Mouse (Mus musculus): ENCODE measurements around the gene Ehd4. TPM values are rescaled to one million over a fixed set of nuclear protein-coding genes. Genes with fewer than 3 reads are reported as not detected.
A peak's percentile ranks its signal among the peaks of the same experiment; 100 is the strongest.

Gene Ehd4
- total RNA-seq, 1 experiment from 2014 or later, result 34.2 TPM

GRCm38 (mm10) chr2:120108077-120108476 lies 46.3 kb downstream of the Ehd4 start:
- DNase-seq, result no peak

- no peak for DNase-seq
Observed at GRCm38 (mm10) chr2:120107446-120107845, 47.0 kb downstream of the Ehd4 start.

- no peak for DNase-seq
Observed at GRCm38 (mm10) chr2:120106397-120106973, 47.9 kb downstream of the Ehd4 start.

- DNase-seq, result no peak
Observed at GRCm38 (mm10) chr2:120105861-120106260, 48.5 kb downstream of the Ehd4 start.

GRCm38 (mm10) chr2:120102881-120103280 lies 51.5 kb downstream of the Ehd4 start:
- peak; percentile 68 for DNase-seq

- no peak for DNase-seq
Observed at GRCm38 (mm10) chr2:120102450-120102849, 52.0 kb downstream of the Ehd4 start.

GRCm38 (mm10) chr2:120101961-120102360 lies 52.4 kb downstream of the Ehd4 start:
- DNase-seq, result no peak

- peak; percentile 38 for DNase-seq
Observed at GRCm38 (mm10) chr2:120099886-120100285, 54.5 kb downstream of the Ehd4 start.

GRCm38 (mm10) chr2:120099263-120099662 lies 55.1 kb downstream of the Ehd4 start:
- no peak for DNase-seq

- DNase-seq, result no peak
Observed at GRCm38 (mm10) chr2:120098781-120099202, 55.6 kb downstream of the Ehd4 start.

- no peak for DNase-seq
Observed at GRCm38 (mm10) chr2:120097868-120098267, 56.5 kb downstream of the Ehd4 start.

- no peak for DNase-seq
Observed at GRCm38 (mm10) chr2:120096711-120097110, 57.7 kb downstream of the Ehd4 start.

GRCm38 (mm10) chr2:120096191-120096590 lies 58.2 kb downstream of the Ehd4 start:
- DNase-seq, result no peak

GRCm38 (mm10) chr2:120095171-120095570 lies 59.2 kb downstream of the Ehd4 start:
- no peak for DNase-seq

GRCm38 (mm10) chr2:120093671-120094430 lies 60.6 kb downstream of the Ehd4 start:
- peak; percentile 80 for DNase-seq

- DNase-seq, result no peak
Observed at GRCm38 (mm10) chr2:120090979-120091378, 63.4 kb downstream of the Ehd4 start.

- DNase-seq, result no peak
Observed at GRCm38 (mm10) chr2:120087897-120088296, 66.5 kb downstream of the Ehd4 start.

- peak; percentile 58 for DNase-seq
Observed at GRCm38 (mm10) chr2:120087391-120087790, 67.0 kb downstream of the Ehd4 start.

- DNase-seq, result no peak
Observed at GRCm38 (mm10) chr2:120086038-120086437, 68.4 kb downstream of the Ehd4 start.

GRCm38 (mm10) chr2:120084593-120085361 lies 69.6 kb downstream of the Ehd4 start:
- peak; percentile 57 for DNase-seq

GRCm38 (mm10) chr2:120082416-120082815 lies 72.0 kb downstream of the Ehd4 start:
- no peak for DNase-seq

GRCm38 (mm10) chr2:120076076-120076705 lies 78.2 kb downstream of the Ehd4 start:
- DNase-seq, result peak; percentile 77

GRCm38 (mm10) chr2:120074096-120074495 lies 80.3 kb downstream of the Ehd4 start:
- no peak for DNase-seq
